Mouse (Mus musculus): Measurements from ENCODE around the gene Samd10. TPM values are rescaled to one million over a fixed set of nuclear protein-coding genes. Genes with fewer than 3 reads are reported as not detected.

The Samd10 gene
- polyA plus RNA-seq, 1 experiment from 2014 or later, result 2.6 TPM

- no peaks in the 10 kb centered on the region for H3K27me3 ChIP-seq
- WGBS (ENCODE audit: insufficient replicate concordance), result 84% methylated on average over 15 of the region's 15 CpGs
- H3K9me3 ChIP-seq (replicated peaks), result no peaks in the 10 kb centered on the region
- no peak overlapping the region for H3K4me2 ChIP-seq
- no peak overlapping the region for H3K4me3 ChIP-seq (replicated peaks)
- H3K4me1 ChIP-seq (replicated peaks), result peaks cover 82% of the 10 kb centered on the region
- no peak overlapping the region for H3K9ac ChIP-seq
- H3K27ac ChIP-seq (replicated peaks), result no peak overlapping the region
- no peak for ATAC-seq (ENCODE audit: insufficient read depth)
- peaks cover 17% of the 10 kb centered on the region for H3K36me3 ChIP-seq (replicated peaks)
These were observed 25.8 kb downstream of the Samd10 start for GRCm38 (mm10) chr2:181572921-181573920.

GRCm38 (mm10) chr2:181571941-181572670 is 26.9 kb downstream of the Samd10 start:
- ATAC-seq (ENCODE audit: insufficient read depth), result no peak
- Histone ChIP-seq H3K36me3 (replicated peaks) (peaks cover 17% of the 10 kb centered on the region), H3K27me3 (no peaks in the 10 kb centered on the region), H3K4me1 (replicated peaks) (peaks cover 74% of the 10 kb centered on the region), H3K4me2 (no peak overlapping the region), H3K4me3 (replicated peaks) (no peak overlapping the region), H3K9me3 (replicated peaks) (no peaks in the 10 kb centered on the region), H3K9ac (no peak overlapping the region), H3K27ac (replicated peaks) (no peak overlapping the region)
- 84% methylated on average over 11 of the region's 11 CpGs for WGBS (ENCODE audit: insufficient replicate concordance)

DNA sequence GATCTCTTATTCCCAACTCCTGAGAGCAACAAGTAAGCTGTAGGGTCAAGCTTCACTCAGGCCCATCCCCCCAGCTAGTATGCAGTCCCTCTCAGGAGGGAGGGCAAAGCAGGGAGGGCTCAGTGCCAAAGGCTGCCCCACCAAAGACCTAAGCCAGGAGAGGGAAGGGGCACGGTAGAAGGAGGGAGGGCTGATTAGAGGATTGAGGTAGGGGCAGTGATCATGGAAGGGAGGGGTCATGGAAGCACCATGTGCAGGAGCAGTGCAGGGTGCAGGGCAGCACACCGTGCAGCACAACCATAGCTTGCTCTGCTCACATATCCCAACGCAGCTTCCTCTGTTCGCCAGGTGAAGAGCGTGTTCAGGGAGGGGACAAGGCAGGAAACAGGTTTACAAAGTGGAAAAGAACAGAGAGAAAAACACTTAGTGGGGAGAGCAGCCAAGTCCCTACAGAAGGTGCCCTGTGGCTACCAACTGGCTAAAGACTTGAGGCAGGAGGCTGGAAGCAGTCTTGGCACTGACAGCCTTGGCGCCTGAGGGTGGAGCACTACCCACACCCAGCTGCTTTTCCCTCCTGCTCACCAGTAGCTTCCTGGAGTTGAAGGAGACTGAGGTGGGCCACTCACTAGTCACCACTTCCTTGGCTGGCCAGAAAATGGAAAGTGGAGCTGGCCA is 28.0 kb downstream of the Samd10 start:
- Histone ChIP-seq H3K27ac (replicated peaks) (no peak overlapping the region), H3K4me1 (replicated peaks) (peaks cover 64% of the 10 kb centered on the region), H3K4me2 (no peak overlapping the region), H3K9ac (no peak overlapping the region), H3K9me3 (replicated peaks) (no peaks in the 10 kb centered on the region), H3K4me3 (replicated peaks) (no peak overlapping the region), H3K36me3 (replicated peaks) (peaks cover 17% of the 10 kb centered on the region), H3K27me3 (no peaks in the 10 kb centered on the region)
- ATAC-seq (ENCODE audit: insufficient read depth), result 0 out of 2 replicates have a peak, but pooled peaks have one; percentile 29
- WGBS (ENCODE audit: insufficient replicate concordance), result 62% methylated on average over 6 of the region's 6 CpGs

DNA sequence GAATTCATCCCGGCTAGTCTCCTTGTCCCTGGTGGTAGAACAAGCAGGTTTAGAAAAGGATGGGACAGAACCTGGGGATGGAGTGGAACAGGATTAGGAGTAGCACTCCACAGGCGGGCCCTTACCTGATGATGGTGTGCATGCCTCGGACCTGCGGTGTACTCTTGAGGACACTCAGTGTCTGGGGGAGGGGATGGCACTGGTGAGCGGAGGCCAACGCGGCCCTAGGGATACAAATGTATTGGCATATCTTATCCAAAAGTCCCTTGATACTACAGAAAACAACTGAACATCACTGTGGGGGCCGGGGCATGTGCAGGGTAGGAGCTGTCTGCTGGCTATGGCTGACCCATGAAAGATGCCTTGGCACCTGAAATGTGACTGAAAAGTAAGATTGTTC is 28.6 kb downstream of the Samd10 start:
- WGBS (ENCODE audit: insufficient replicate concordance), result 86% methylated on average over 8 of the region's 8 CpGs
- Histone ChIP-seq H3K27ac (replicated peaks) (no peak overlapping the region), H3K9me3 (replicated peaks) (no peaks in the 10 kb centered on the region), H3K9ac (no peak overlapping the region), H3K4me3 (replicated peaks) (no peak overlapping the region), H3K4me1 (replicated peaks) (peaks cover 59% of the 10 kb centered on the region), H3K27me3 (no peaks in the 10 kb centered on the region), H3K4me2 (no peak overlapping the region), H3K36me3 (replicated peaks) (peaks cover 17% of the 10 kb centered on the region)
- ATAC-seq (ENCODE audit: insufficient read depth), result no peak

DNA sequence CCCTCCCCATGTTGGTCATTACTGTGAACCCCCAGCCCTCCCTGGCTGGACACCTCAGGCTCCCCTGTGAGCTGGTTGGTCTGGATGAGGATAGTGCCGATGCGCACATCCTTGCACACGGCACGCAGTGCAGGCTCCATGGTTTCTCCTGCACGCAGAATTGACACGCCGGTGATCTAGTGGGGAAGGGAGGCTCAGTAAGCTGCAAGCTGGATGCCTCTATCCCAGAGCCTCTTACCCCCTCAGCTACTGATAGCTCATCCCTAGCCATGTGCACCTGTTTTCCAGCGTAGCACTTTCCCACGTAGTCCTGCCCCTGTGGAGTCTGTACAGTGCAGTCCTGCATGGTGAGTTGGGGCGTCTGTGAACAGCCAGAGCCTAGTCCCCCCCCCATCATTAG is 29.2 kb downstream of the Samd10 start:
- Histone ChIP-seq H3K4me2 (no peak overlapping the region), H3K9me3 (replicated peaks) (no peaks in the 10 kb centered on the region), H3K27ac (replicated peaks) (no peak overlapping the region), H3K4me3 (replicated peaks) (no peak overlapping the region), H3K9ac (no peak overlapping the region), H3K4me1 (replicated peaks) (peaks cover 54% of the 10 kb centered on the region), H3K36me3 (replicated peaks) (peaks cover 17% of the 10 kb centered on the region), H3K27me3 (no peaks in the 10 kb centered on the region)
- ATAC-seq (ENCODE audit: insufficient read depth), result no peak
- 86% methylated on average over 10 of the region's 10 CpGs for WGBS (ENCODE audit: insufficient replicate concordance)

- no peaks in the 10 kb centered on the region for H3K27me3 ChIP-seq
- peak overlapping the region; percentile 53 for H3K4me2 ChIP-seq
- peak overlapping the region; percentile 85 for H3K27ac ChIP-seq (replicated peaks)
- ATAC-seq (ENCODE audit: insufficient read depth), result peak; percentile 77
- no peaks in the 10 kb centered on the region for H3K9me3 ChIP-seq (replicated peaks)
- H3K36me3 ChIP-seq (replicated peaks), result peaks cover 16% of the 10 kb centered on the region
- 0 out of 2 replicates have a peak overlapping the region, but pooled peaks have one; percentile 15 for H3K9ac ChIP-seq
- no peak overlapping the region for H3K4me3 ChIP-seq (replicated peaks)
- WGBS (ENCODE audit: insufficient replicate concordance), result 24% methylated on average over 7 of the region's 7 CpGs
- H3K4me1 ChIP-seq (replicated peaks), result peaks cover 40% of the 10 kb centered on the region
These were observed 30.6 kb downstream of the Samd10 start for GRCm38 (mm10) chr2:181568272-181569008.

GRCm38 (mm10) chr2:181567338-181567737 is 31.7 kb downstream of the Samd10 start:
- Histone ChIP-seq H3K4me2 (no peak overlapping the region), H3K36me3 (replicated peaks) (peaks cover 5% of the 10 kb centered on the region), H3K27ac (replicated peaks) (no peak overlapping the region), H3K9me3 (replicated peaks) (no peaks in the 10 kb centered on the region), H3K4me1 (replicated peaks) (peaks cover 40% of the 10 kb centered on the region), H3K27me3 (no peaks in the 10 kb centered on the region), H3K4me3 (replicated peaks) (no peak overlapping the region), H3K9ac (no peak overlapping the region)
- ATAC-seq (ENCODE audit: insufficient read depth), result no peak
- WGBS (ENCODE audit: insufficient replicate concordance), result 79% methylated on average over 3 of the region's 3 CpGs

GRCm38 (mm10) chr2:181553772-181554171 is 45.2 kb downstream of the Samd10 start:
- Histone ChIP-seq H3K9ac (no peak overlapping the region), H3K27me3 (no peaks in the 10 kb centered on the region), H3K4me2 (no peak overlapping the region), H3K9me3 (replicated peaks) (no peaks in the 10 kb centered on the region), H3K36me3 (replicated peaks) (peaks cover 52% of the 10 kb centered on the region), H3K27ac (replicated peaks) (peak overlapping the region; percentile 16; the same call in 1 of the 2 replicates), H3K4me3 (replicated peaks) (no peak overlapping the region), H3K4me1 (replicated peaks) (peaks cover 12% of the 10 kb centered on the region)
- ATAC-seq (ENCODE audit: insufficient read depth), result 0 out of 2 replicates have a peak, but pooled peaks have one; percentile 8

DNA sequence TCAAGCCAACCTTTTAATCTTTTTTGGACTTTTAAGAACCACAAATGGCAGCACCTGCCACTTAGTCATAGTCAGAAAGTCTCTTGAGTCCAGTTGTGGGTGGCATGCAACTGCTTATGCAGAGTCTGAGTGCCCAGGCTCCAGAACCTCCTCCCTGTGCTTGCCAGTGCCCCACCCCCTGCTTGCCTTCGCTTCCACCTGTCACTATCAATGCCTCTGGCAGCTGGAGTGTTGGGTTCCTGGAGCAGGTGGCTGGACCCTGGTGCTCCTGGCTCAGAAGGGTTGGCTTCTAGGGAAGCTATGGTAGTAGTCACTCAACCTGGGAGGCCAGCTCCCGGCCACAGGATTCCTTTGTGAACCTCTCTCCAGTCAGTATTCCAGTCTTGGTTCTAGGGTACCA is 48.8 kb downstream of the Samd10 start:
- Histone ChIP-seq H3K36me3 (replicated peaks) (peaks cover 76% of the 10 kb centered on the region), H3K4me2 (no peak overlapping the region), H3K9me3 (replicated peaks) (no peaks in the 10 kb centered on the region), H3K27me3 (no peaks in the 10 kb centered on the region), H3K4me3 (replicated peaks) (no peak overlapping the region), H3K4me1 (replicated peaks) (peaks cover 35% of the 10 kb centered on the region), H3K27ac (replicated peaks) (no peak overlapping the region), H3K9ac (no peak overlapping the region)
- no peak for ATAC-seq (ENCODE audit: insufficient read depth)
- WGBS (ENCODE audit: insufficient replicate concordance), result 55% methylated on average over 2 of the region's 2 CpGs

GRCm38 (mm10) chr2:181548682-181549081 is 50.3 kb downstream of the Samd10 start:
- Histone ChIP-seq H3K27ac (replicated peaks) (no peak overlapping the region), H3K27me3 (no peaks in the 10 kb centered on the region), H3K36me3 (replicated peaks) (peaks cover 68% of the 10 kb centered on the region), H3K4me1 (replicated peaks) (peaks cover 35% of the 10 kb centered on the region), H3K9ac (no peak overlapping the region), H3K4me2 (no peak overlapping the region), H3K4me3 (replicated peaks) (no peak overlapping the region), H3K9me3 (replicated peaks) (no peaks in the 10 kb centered on the region)
- no peak for ATAC-seq (ENCODE audit: insufficient read depth)
- 90% methylated on average over 5 of the region's 5 CpGs for WGBS (ENCODE audit: insufficient replicate concordance)
